Mouse (Mus musculus) urinary bladder, postnatal 4 days (tissue): ENCODE measurements around the gene H2-Ab1.

Experiments
- DNase-seq, 2 experiments: peaks; one replicate each; pipeline ENCODE4 v3.0.0; 2021 to 2022; ENCODE audit warnings: low spot score in 2 of 2

H2-Ab1 gene

GRCm38 (mm10) chr17:34281836-34282235 is 24.3 kb downstream of the H2-Ab1 start:
- DNase-seq, result no peak

DNA sequence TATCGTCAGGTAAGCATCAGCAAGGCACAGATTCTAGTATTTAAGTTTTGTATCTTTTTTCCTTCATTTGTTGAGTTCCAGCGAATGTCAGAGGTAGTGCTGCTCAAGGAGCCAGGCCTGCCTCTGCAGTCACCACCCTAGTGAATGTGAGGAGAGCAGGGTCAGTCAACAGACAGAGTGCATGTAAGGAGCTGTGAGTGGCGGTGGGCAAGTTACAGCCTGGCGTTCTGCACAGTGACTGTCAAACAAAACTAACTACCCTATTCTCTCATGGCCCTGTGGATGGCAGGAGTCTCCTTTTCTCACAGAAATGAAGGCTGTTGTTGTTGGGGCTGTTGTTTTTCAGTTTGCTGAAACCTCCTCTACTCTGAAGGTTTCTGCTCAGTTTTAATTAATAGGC is 27.9 kb downstream of the H2-Ab1 start:
- DNase-seq, result no peak

- DNase-seq, result no peak
Observed at GRCm38 (mm10) chr17:34285848-34286247, 28.4 kb downstream of the H2-Ab1 start.

GRCm38 (mm10) chr17:34286501-34286900 is 29.0 kb downstream of the H2-Ab1 start:
- DNase-seq, result no peak

DNA sequence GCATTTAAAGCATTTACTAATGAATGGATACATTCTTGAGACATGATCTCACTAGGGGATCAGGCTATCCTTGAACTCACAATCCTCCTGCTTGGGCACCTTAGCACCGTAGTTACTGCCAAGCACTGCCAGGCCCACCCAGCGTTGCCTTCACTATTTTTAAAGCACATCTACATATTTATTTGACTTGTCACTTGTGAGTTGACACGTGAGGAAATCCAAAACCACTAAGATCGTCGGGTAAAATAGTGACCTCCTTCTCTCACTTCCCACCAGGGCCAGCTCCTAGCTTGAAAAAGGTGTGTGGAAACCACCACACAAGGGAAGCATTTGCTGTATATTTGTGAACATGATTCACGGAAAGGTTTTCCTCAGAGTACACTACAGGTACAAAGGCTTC is 29.5 kb downstream of the H2-Ab1 start:
- DNase-seq, result no peak

DNA sequence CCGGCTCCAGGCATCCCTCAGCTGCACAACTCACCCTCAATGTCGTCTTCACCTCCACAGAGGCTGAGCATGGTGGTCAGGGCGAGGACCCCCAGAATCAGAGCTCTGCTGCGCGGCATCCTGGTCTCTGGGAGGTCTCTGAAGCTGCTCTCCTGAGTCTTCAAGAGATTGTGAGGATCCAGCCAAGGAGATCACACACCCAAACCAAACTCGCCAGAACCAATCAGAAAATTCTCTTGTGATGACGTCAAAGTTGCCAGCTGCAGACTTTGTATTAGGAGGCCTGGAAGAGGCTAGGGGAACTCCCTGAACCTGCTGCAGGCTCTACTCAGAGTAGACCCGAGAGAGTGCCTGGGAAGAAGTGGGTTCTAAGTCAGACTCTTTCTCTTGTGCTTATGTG is 30.2 kb downstream of the H2-Ab1 start, which contains the start of gene H2-Aa:
H2-Aa (minus strand) TSS at position 176 of the 400 bp plus-strand sequence.
- DNase-seq, result peak; percentile 73 to 75

GRCm38 (mm10) chr17:34288131-34288530 is 30.6 kb downstream of the H2-Ab1 start:
- DNase-seq, result no peak

GRCm38 (mm10) chr17:34291609-34292008 is 34.1 kb downstream of the H2-Ab1 start:
- peak; percentile 55 to 81 for DNase-seq

- peak in 1 of 2 experiments; percentile 17 for DNase-seq
Observed at GRCm38 (mm10) chr17:34292570-34292969, 35.1 kb downstream of the H2-Ab1 start.

GRCm38 (mm10) chr17:34293533-34293932 is 36.0 kb downstream of the H2-Ab1 start:
- no peak for DNase-seq

- DNase-seq, result no peak
Observed at GRCm38 (mm10) chr17:34294249-34294648, 36.8 kb downstream of the H2-Ab1 start.

DNA sequence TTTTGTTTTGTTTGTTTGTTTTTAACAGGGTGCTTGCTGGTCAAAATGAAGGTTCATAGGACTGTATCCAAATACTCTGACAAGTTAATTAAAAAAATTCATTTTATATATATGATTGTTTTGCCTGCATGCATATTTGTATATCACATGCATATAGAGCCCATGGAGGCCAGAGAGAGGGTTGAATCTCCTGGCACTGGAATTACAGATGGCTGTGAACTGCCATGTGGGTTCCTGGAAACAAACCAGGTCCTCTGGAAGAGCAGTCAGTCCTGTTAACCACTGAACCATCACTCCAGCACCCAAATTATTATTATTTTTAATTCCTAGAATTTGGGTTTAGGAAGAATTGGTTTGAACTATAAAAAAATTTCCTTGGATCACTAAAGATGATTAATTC is 37.8 kb downstream of the H2-Ab1 start:
- DNase-seq, result peak in 1 of 2 experiments; percentile 13

- no peak for DNase-seq
Observed at GRCm38 (mm10) chr17:34295891-34296794, 38.7 kb downstream of the H2-Ab1 start.

DNA sequence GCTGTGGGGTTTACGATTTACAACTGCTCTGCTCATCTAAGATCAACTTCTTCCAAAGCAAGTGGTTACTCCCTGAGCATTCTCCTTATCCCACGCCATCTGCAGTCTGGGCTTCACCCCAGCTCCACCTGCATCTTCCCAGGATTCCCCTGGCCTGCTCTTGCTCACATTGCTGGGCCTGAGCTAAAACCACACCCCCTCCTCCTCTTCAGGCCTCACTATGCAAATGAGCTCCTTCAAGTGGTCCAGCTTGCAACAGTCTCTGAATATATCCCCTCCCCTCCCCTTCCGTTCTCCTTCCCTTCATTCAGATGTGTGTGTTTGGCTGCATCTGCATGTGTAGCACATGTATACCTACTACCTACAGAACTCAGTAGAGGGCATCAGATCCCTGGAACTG is 41.9 kb downstream of the H2-Ab1 start:
- DNase-seq, result no peak

DNA sequence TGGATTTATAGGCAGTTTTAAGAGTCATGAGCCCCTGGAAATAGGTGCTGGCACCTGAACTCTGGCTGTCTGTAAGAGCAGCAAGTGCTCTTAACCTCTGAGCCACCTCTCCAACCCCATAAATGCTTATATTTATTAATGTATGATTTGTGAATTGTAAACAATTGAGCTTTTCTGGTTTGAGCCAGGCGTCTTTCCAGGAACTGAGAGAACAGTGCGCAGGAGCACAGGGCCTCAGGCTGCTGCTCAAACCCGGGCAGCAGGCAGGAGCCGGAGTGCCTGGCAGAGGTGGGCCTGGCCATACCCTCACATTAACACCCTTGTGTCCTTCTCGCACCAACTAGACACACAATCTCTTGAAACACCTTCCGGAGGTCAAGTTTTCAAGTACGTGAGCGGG is 42.6 kb downstream of the H2-Ab1 start:
- no peak for DNase-seq

GRCm38 (mm10) chr17:34300691-34301566 is 43.4 kb downstream of the H2-Ab1 start:
- no peak for DNase-seq

GRCm38 (mm10) chr17:34301670-34302190 is 44.2 kb downstream of the H2-Ab1 start:
- no peak for DNase-seq

DNA sequence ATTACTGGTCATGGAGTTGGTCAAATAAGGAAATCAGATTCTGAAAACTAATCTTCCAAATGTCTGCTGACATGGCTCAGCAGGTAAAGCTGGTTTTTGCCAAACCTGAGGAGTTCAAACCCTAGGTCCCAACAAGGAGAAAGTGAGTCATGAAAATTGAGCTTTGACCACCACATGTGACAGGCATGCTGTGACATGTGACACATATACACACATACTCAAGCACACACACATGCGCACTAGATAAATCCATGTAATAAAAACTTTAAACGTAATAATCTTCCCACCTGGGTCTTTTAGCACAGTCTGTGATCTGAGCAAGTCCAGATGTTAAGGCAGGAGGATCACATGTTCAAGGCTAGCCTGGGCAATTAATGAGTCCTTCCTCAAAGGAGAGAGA is 46.3 kb downstream of the H2-Ab1 start:
- DNase-seq, result no peak

DNA sequence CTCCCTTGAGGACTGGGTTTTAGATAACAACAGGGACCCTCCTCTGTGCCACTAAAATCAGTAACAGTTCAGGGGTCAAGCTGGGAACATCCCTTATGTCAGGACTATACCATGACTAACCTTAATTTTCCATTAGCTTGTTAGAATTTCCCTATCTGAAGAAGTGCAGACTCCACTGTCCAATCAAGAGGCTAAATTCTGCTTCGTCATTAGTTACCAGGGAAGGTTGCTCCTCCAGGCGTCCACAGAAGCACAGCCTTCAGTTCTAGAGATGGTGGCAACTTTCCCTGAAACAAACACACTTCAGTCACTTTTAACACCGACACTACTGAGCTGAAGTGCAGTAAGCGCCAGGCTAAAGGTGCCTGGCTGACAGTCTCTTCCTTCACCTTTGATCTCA is 47.3 kb downstream of the H2-Ab1 start:
- DNase-seq, result peak in 1 of 2 experiments; percentile 35

- peak; percentile 73 to 84 for DNase-seq
Observed at GRCm38 (mm10) chr17:34305380-34306030, 48.0 kb downstream of the H2-Ab1 start, which contains the start of gene H2-Eb1. TSS of gene H2-Eb1 (plus strand) at chr17:34305867.

DNA sequence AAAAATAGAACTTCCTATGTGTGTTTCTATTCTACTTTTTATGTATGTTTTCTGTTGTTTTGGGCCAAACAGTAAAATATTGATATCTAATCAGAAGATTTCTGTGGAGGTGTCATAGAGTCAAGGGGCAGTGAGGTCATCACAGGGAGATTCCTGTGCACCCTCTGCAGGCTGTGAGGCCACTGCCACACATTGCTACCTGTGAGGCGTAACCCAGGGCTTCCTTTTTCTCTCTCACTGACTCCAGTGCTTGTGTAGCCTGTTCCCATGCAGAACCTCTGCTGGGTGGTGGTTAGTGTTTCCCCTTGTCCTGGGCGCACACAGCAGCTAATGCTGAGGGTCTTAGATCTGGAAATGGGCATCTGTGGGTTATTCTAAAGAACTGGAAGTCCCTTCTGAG is 48.9 kb downstream of the H2-Ab1 start:
- DNase-seq, result peak in 1 of 2 experiments; percentile 34

DNA sequence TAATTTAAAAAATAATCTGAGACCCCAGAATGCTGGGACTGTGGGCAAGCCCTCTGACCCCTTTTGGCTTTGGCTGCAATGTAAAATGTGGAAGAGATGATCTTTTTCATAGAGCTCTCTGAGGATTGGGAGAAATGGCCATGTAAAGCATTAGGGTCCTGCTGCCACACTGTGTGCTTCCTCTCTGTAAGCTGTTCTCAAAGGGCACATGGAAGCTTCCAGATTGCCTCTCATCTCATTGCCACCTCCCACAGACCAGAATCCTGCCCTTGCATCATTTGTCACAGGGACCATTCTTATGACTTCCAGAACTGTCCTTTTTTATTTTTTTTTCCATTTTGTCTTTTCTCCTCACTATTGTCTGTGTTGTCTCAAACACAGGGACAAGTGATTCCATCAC is 49.7 kb downstream of the H2-Ab1 start:
- DNase-seq, result no peak
